Mouse (Mus musculus) liver, embryonic 11.5 days (tissue): Measurements from ENCODE around the gene Zfp687. TPM values are rescaled to one million over a fixed set of nuclear protein-coding genes. Genes with fewer than 3 reads are reported as not detected.

Experiments used
- ATAC-seq: fragments of 200-750 bp; cut with Nextera tagmentation; replicated peaks from 2 replicates; pipeline ENCODE4 v1.8.0; 2017; ENCODE audit warnings: moderate number of reproducible peaks, mild to moderate bottlenecking, moderate TSS enrichment, moderate library complexity; ENCODE audit not compliant: low FRiP score
- DNase-seq: peaks from one replicate; pipeline ENCODE4 v3.0.0-alpha.2; 2017; ENCODE audit warnings: low spot score
- H3K27ac ChIP-seq: fragments of 300-500 bp; sonication (generic); 2 replicates; pipeline ENCODE4 v1.5.1; 2014; ENCODE audit warnings: mild to moderate bottlenecking, low read depth, low read length, control low read depth
- H3K27me3 ChIP-seq: fragments of 300-500 bp; sonication (generic); replicated peaks from 2 replicates; pipeline ENCODE4 v1.6.1; 2014; ENCODE audit warnings: low read length, mixed read lengths; ENCODE audit not compliant: control insufficient read depth, insufficient read depth
- H3K36me3 ChIP-seq: fragments of 300-500 bp; sonication (generic); 2 replicates; pipeline ENCODE4 v1.6.1; 2014; ENCODE audit warnings: mild to moderate bottlenecking, low read length, moderate library complexity, mixed read lengths; ENCODE audit not compliant: control insufficient read depth, insufficient read depth
- H3K4me1 ChIP-seq: fragments of 300-500 bp; sonication (generic); replicated peaks from 2 replicates; pipeline ENCODE4 v1.6.1; 2014; ENCODE audit warnings: low read length, mixed read lengths; ENCODE audit not compliant: control insufficient read depth, insufficient read depth
- H3K4me2 ChIP-seq: fragments of 300-500 bp; sonication (generic); 2 replicates; pipeline ENCODE4 v1.6.1; 2014; ENCODE audit warnings: mild to moderate bottlenecking, control low read depth, moderate library complexity
- H3K4me3 ChIP-seq: fragments of 300-500 bp; sonication (generic); 2 replicates; pipeline ENCODE4 v1.5.1; 2014; ENCODE audit warnings: low read depth, low read length, control low read depth
- H3K9ac ChIP-seq: fragments of 300-500 bp; sonication (generic); 2 replicates; pipeline ENCODE4 v1.6.1; 2014; ENCODE audit warnings: low read depth, low read length, control low read depth
- H3K9me3 ChIP-seq: fragments of 300-500 bp; sonication (generic); 2 replicates; pipeline ENCODE4 v1.6.1; 2016; ENCODE audit warnings: low read length, inconsistent platforms, mixed read lengths; ENCODE audit not compliant: control insufficient read depth
- WGBS: fragments of 180-500 bp; shearing (Covaris S2); extraction: QIAGEN DNeasy Blood & Tissue Kit; methylation state at CpG from one replicate; pipeline ENCODE4 v1.1.7; 2014; 5-methylcytosine and 5-hydroxymethylcytosine counted together
- microRNA-seq: library from miRNA; unstranded; fragments of <30 nt; microRNA quantifications from one replicate; pipeline ENCODE4, GENCODE M21; 2017; ENCODE audit warnings: borderline number of aligned reads
- polyA plus RNA-seq: library from polyadenylated mRNA; unstranded; fragments of >200 nt; fragmentation: Nextera tagmentation; extraction: Ambion mirVana; gene quantifications from 2 replicates; pipeline ENCODE4 v1.2.1, GENCODE M21; 2014

The Zfp687 gene
- polyA plus RNA-seq, 1 experiment from 2014 or later = 20.2 TPM

DNA sequence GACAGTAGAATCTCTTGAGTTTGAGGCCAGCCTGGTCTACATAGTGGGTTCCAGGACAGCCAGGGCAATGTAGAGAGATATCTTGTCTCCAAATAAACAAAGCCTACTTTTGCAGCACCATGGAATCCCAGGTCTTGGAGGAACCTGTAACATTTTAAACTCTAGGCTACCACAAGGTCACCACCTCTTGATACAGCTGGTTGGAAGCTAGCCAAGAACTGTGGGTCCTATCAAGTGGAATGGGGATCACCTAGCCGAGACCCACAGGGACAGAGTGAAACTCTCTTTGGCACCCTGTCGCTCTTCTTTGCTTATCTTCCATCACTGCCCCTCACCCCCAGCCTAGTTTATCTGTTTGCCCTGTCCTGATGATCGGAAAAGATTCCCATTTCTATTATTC, 42.7 kb downstream of the Zfp687 start:
- WGBS = 79% methylated on average over 3 of the region's 3 CpGs
- peaks cover 14% of the 10 kb centered on the region; the same call in 1 of the 2 replicates for H3K4me1 ChIP-seq
- H3K36me3 ChIP-seq = no peaks in the 10 kb centered on the region
- no peak for DNase-seq
- no peak overlapping the region for H3K4me2 ChIP-seq
- H3K9ac ChIP-seq = no peak overlapping the region
- no peak for ATAC-seq
- H3K27me3 ChIP-seq = no peaks in the 10 kb centered on the region
- H3K9me3 ChIP-seq = no peaks in the 10 kb centered on the region
- no peak overlapping the region for H3K27ac ChIP-seq
- no peak overlapping the region for H3K4me3 ChIP-seq

DNA sequence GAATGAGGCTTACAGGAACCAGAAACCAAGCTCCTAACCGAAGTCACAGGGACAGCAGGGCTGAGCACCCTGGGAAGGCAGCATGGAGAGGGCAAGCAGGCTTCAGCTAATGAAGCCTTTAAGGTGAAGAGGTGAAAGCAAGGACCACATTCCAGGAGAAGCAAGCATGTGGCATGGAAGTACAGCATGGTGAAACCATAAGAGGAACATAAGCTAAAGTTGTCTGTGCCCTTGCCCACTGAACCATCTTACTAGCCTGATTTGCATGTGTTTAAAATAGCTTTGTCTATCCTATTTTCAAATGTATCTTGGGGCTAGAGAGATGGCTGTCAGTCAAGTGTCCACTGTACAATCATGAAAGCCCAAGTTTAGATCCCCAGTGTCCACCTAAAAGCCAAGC, 49.4 kb downstream of the Zfp687 start:
- Histone ChIP-seq H3K9ac (no peak overlapping the region), H3K4me1 (no peaks in the 10 kb centered on the region), H3K27ac (no peak overlapping the region), H3K4me2 (no peak overlapping the region), H3K9me3 (no peaks in the 10 kb centered on the region), H3K27me3 (no peaks in the 10 kb centered on the region), H3K4me3 (no peak overlapping the region), H3K36me3 (no peaks in the 10 kb centered on the region)
- DNase-seq = no peak
- ATAC-seq = no peak
- WGBS = 71% methylated on average over 1 of the region's 1 CpGs

DNA sequence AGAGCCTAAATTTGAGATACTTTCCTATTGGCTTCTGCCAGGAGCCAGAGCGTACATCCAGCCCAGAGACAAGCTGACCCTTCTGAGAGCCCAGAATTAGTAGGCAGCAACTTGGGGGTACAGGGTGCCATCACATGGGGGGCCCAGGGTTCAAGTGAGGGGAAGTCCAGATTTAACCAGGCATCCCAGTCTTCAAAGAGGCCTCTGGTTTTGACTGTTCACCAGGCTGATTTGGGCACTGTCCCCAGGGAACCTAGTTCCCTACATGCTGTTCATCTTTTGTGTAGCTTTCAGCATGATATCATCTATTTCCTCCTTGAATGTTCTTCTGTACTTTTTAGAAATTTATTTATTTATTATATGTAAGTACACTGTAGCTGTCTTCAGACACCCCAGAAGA, 50.3 kb downstream of the Zfp687 start:
- H3K9me3 ChIP-seq = no peaks in the 10 kb centered on the region
- DNase-seq (no peak), ATAC-seq (no peak)
- H3K4me3 ChIP-seq = no peak overlapping the region
- H3K27me3 ChIP-seq = no peaks in the 10 kb centered on the region
- H3K27ac ChIP-seq = no peak overlapping the region
- no peak overlapping the region for H3K4me2 ChIP-seq
- H3K4me1 ChIP-seq = no peaks in the 10 kb centered on the region
- 93% methylated on average over 1 of the region's 1 CpGs for WGBS
- H3K9ac ChIP-seq = no peak overlapping the region
- H3K36me3 ChIP-seq = no peaks in the 10 kb centered on the region

DNA sequence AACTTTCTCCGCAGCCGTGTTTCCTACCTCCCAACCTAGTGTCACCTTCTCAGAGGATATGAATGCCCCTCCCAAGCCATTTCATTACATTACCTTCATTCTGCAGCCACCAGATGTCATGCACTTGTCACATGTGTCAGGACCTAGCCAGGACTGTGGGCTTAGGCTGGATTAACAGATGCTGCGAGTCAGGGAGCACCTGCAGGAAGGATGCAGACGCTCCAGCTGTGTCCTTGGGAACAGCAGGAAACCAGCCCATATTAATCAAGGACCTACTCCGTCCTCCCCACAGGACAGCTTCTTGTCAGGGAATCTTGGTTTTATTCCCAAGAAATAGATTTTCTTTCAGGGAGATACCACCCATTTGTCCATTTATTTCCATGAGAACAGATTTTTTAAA, 54.9 kb downstream of the Zfp687 start:
- H3K9ac ChIP-seq = no peak overlapping the region
- no peak overlapping the region for H3K4me3 ChIP-seq
- 56% methylated on average over 5 of the region's 5 CpGs for WGBS
- H3K27me3 ChIP-seq = no peaks in the 10 kb centered on the region
- peaks cover 7% of the 10 kb centered on the region; the same call in 1 of the 2 replicates for H3K36me3 ChIP-seq
- no peak for ATAC-seq
- DNase-seq = no peak
- H3K27ac ChIP-seq = no peak overlapping the region
- peaks cover under 1% of the 10 kb centered on the region; the same call in 1 of the 2 replicates for H3K4me1 ChIP-seq
- no peaks in the 10 kb centered on the region for H3K9me3 ChIP-seq
- no peak overlapping the region for H3K4me2 ChIP-seq

DNA sequence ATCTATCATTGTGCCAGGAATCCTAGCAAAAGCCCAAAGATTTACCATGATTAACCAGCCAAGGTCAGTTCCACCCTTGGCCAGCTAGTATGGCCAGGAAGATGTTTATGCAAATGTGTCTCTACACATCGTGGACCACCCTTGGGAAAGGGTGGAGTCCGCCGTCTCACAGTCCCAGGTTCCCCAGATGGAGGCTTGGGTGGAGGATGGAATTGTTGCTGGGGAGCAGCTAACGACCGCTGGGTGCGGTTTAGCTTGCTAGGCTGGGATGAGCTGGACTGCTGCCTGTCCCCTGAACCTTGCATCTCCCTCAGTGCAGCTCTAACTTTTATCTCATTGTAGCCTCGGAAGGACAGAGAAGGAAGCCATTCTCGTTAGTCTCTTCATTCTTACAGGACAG, 55.4 kb downstream of the Zfp687 start:
- peaks cover 4% of the 10 kb centered on the region; the same call in 1 of the 2 replicates for H3K4me1 ChIP-seq
- H3K36me3 ChIP-seq = peaks cover 7% of the 10 kb centered on the region; the same call in 1 of the 2 replicates
- H3K27ac ChIP-seq = no peak overlapping the region
- whole genome bisulfite sequencing = 53% methylated on average over 8 of the region's 8 CpGs
- H3K9me3 ChIP-seq = no peaks in the 10 kb centered on the region
- no peak for ATAC-seq
- no peaks in the 10 kb centered on the region for H3K27me3 ChIP-seq
- no peak overlapping the region for H3K9ac ChIP-seq
- H3K4me3 ChIP-seq = no peak overlapping the region
- H3K4me2 ChIP-seq = no peak overlapping the region
- no peak for DNase-seq

DNA sequence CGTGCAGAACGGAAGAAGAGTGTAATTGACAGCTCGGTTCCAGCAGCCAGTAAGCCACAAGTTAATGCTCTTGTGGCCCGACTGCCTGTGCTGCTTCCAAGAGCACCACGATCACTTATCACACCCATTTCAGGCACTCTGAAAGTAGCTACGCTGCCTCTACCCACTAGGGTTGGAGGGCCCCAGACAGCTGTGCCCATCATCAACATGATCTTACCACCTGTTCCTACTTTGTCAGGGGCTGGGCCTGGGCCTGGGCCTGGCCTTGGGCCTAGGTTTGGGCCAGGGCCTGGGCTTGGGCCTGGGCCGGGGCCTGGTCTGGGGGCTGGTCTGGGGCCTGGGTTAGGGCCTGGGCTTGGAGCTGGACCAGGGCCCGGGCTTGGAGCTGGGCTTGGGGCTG, 57.0 kb downstream of the Zfp687 start:
- WGBS = 78% methylated on average over 8 of the region's 8 CpGs
- peak overlapping the region; percentile 5; the same call in 1 of the 2 replicates for H3K27ac ChIP-seq
- ATAC-seq (no peak), DNase-seq (no peak)
- H3K36me3 ChIP-seq = peaks cover 7% of the 10 kb centered on the region; the same call in 1 of the 2 replicates
- no peak overlapping the region for H3K9ac ChIP-seq
- H3K9me3 ChIP-seq = no peaks in the 10 kb centered on the region
- H3K4me3 ChIP-seq = no peak overlapping the region
- peaks cover 7% of the 10 kb centered on the region; the same call in 1 of the 2 replicates for H3K4me1 ChIP-seq
- no peaks in the 10 kb centered on the region for H3K27me3 ChIP-seq
- no peak overlapping the region for H3K4me2 ChIP-seq

Small RNA genes lying within 50 kb of the gene (microRNA-seq; reads per million reads assigned to microRNA genes)
- 1.1 reads per million for gene Mir7013

Other genes starting within 250 kb of the Zfp687 start
- gene Cgn, start 229.0 kb downstream of the Zfp687 start, polyA plus RNA-seq = 10.6 and 11.5 TPM in 2 replicates
- gene Pogz, start 177.9 kb downstream of the Zfp687 start, polyA plus RNA-seq = 12.2 and 12.7 TPM in 2 replicates
- gene Psmb4, start 128.5 kb downstream of the Zfp687 start, polyA plus RNA-seq = 342 and 349 TPM in 2 replicates
- 68.2 and 82.0 TPM in 2 replicates for gene Selenbp1, start 82.4 kb downstream of the Zfp687 start, polyA plus RNA-seq
- gene Rfx5, start 61.4 kb downstream of the Zfp687 start, polyA plus RNA-seq = 4.5 and 4.9 TPM in 2 replicates
- 17.0 and 20.5 TPM in 2 replicates for gene Pi4kb, start 40.7 kb downstream of the Zfp687 start, polyA plus RNA-seq
- gene Psmd4, start 27.2 kb upstream of the Zfp687 start, polyA plus RNA-seq = 290 and 304 TPM in 2 replicates
- 10.9 and 12.8 TPM in 2 replicates for gene Pip5k1a, start 91.5 kb upstream of the Zfp687 start, polyA plus RNA-seq
- gene Vps72, start 95.6 kb upstream of the Zfp687 start, polyA plus RNA-seq = 109 and 111 TPM in 2 replicates
- gene Tmod4, start 109.0 kb upstream of the Zfp687 start, polyA plus RNA-seq = 1.1 TPM in 2 replicates
- 53.1 and 58.5 TPM in 2 replicates for gene Scnm1, start 118.6 kb upstream of the Zfp687 start, polyA plus RNA-seq
- 8.9 and 9.1 TPM in 2 replicates for gene Lysmd1, start 118.6 kb upstream of the Zfp687 start, polyA plus RNA-seq
- gene Tnfaip8l2, start 126.9 kb upstream of the Zfp687 start, polyA plus RNA-seq = 4.8 and 5.4 TPM in 2 replicates
- 2.5 and 2.8 TPM in 2 replicates for gene Sema6c, start 145.0 kb upstream of the Zfp687 start, polyA plus RNA-seq
- gene Gabpb2, start 202.5 kb upstream of the Zfp687 start, polyA plus RNA-seq = 9.1 and 9.3 TPM in 2 replicates
- 93.6 and 102 TPM in 2 replicates for gene Cdc42se1, start 213.3 kb upstream of the Zfp687 start, polyA plus RNA-seq
- gene Mllt11, start 216.7 kb upstream of the Zfp687 start, polyA plus RNA-seq = 8.6 and 8.7 TPM in 2 replicates
- gene Gm128, start 226.2 kb upstream of the Zfp687 start, polyA plus RNA-seq = 0.95 and 1.0 TPM in 2 replicates
- gene Bnipl, start 235.7 kb upstream of the Zfp687 start, polyA plus RNA-seq = 0.08 and 0.25 TPM in 2 replicates